Mouse (Mus musculus) hindlimb bud, embryonic 11.5 days (tissue): ENCODE measurements around the gene Rnf182.
A peak's percentile ranks its signal among the peaks of the same experiment; 100 is the strongest.

Experiments
- DNase-seq: peaks from one replicate; pipeline ENCODE4 v3.0.0-alpha.2; 2012; ENCODE audit warnings: low read depth, low spot score; ENCODE audit errors: extremely low spot score

Rnf182 gene

GRCm38 (mm10) chr13:43615577-43616254 is at the start of gene Rnf182:
Rnf182 (plus strand) TSS chr13:43615710.
- no peak for DNase-seq

DNA sequence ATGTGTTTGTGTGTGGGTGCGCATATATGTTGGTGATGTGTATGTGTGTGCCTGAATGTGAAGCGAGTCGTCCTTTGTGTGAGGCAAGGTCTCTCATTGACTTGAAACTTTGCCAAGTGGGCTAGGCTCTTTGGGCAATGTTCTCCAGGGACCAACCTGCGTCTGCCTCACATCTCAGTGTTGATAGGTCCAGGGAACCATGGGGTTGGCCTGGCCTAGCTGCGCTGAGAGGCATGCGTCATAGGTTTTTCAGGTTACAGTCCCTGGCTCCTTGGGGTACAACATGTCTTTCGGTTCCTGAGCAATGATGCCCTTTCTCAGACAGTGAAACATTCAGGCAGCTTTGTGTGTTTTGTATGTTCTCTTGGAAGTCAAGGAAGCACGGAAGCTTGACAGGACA is 49.3 kb upstream of the Rnf182 start:
- DNase-seq, result no peak

DNA sequence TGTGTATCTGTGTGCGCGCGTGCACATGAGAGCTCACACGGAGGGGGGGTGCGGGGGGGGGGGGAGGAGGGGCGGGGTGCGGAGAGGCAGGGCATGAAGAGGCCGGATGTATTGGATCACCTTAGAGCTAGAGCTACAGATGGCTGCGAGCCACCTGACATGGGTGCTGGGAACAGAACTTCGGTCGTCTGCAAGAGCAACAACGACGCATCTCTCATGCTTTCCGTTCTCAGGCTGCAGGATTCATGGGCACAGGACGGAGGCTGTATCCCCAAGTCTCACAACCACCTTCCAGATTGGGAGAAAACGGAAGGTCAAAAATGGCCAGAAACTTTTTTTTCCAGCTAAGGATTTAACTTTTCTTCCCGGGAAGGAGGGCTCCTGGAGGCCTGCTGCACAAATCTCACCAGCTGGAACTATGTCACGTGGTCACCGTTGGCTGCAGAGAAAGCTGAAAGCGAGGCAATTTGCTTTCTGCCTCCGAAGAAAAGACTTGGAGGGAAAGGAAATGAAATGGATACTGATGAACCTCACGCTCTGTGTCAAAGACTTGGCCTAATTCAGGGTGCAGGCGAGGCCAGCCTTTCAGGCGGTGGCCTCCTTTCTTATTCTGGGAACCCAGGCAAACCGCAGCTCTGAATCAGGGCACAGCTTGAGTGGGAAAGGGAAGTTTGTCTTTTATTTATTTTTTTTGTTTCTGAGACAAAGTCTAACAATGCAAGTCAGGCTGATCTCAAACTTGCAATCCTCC is 48.2 kb upstream of the Rnf182 start:
- no peak for DNase-seq

DNA sequence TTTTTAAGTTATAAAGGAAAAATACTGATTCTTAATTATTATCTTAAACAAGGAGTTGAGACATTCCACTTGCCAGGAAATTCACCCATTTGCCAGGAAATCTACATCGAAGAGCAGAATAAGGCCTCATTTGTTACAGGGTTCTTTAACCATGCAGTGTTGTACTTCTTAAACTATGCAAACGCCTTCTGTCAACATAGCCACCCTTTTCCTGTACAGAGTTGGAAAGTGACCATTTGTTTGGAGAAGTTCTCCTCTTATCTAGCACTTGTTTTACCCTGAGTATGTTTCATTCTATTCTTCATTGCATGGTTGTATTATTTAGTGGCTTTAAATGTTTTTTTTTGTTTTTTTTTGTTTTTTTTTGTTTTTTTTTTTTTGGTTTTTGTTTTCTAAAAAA is 41.5 kb upstream of the Rnf182 start:
- DNase-seq, result no peak

GRCm38 (mm10) chr13:43575431-43575830 is 40.1 kb upstream of the Rnf182 start:
- DNase-seq, result no peak

DNA sequence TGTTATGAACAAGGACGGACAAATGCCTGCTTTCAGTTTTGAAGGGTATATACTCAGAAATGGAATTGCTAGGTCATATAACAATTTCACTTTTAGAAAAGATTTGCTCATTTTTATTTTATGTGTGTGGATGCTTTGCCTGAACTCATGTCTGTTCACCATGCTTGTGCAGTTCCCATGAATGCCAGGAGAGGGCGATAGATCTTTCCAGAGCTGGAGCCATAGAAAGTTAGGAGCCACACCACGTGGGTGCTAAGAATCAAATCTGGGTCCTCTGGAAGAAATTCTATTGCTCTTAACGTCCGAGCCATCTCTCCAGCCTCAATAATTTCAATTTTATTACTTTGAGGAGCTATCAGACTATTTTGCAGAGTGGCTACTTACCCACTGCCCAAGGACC is 38.3 kb upstream of the Rnf182 start:
- no peak for DNase-seq

DNA sequence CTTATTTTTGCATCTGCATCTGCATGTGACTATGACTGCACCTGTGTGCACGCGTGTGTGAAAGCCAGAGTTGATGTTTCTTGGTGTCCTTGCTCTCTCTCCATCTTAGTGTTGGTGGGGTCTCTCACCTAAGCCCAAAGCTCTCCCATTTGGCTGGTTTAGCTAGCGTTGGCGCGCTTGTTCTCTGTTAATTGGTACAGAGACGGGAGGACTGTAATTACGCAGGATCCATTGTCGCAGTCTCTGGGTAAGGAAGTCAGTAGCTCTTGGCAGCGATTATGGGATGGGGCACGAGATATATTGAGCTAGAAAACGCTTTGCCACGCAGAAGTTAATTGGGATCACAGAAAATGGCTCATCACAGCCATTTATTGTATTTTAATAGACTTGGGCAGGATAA is 37.7 kb upstream of the Rnf182 start:
- DNase-seq, result no peak

- no peak for DNase-seq
Observed at GRCm38 (mm10) chr13:43579740-43580139, 35.8 kb upstream of the Rnf182 start.

GRCm38 (mm10) chr13:43580661-43581060 is 34.8 kb upstream of the Rnf182 start:
- DNase-seq, result no peak

DNA sequence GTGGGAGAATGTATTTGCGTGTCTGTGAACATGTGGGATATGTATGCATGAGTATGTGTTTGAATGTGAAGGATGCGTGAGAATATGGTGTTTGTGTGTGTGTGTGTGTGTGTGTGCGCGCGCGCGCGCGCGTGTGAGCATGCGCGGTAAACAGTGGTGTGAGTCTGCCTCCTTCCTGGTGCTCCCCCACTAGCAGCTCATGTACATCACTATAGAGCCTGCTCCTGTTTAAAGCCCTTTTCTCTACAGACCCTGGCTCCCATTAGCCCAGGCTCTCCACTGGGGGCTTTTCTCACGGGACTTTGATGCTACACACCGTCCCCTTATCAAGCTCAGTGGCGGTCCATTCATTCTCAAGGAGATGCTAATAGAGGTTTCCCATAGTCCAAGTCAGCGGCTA is 32.5 kb upstream of the Rnf182 start:
- no peak for DNase-seq

GRCm38 (mm10) chr13:43583504-43583903 is 32.0 kb upstream of the Rnf182 start:
- no peak for DNase-seq

DNA sequence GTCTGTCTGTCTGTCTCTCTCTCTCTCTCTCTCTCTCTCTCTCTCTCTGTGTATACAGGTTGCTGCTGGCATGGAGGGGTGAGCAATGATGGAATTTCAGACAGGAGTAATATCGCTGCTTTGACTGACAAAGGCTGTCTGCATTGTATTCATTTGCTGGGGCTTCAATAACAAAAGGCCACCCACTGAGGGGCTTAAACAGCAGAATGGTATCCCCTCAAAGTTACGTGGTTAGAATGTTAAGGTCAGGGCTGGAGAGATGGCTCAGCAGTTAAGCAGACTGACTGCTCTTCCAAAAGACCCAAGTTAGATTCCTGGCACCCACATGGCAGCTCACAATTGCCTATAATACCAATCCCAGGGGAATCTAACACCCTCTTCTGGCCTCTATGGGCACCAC is 30.2 kb upstream of the Rnf182 start:
- DNase-seq, result no peak

DNA sequence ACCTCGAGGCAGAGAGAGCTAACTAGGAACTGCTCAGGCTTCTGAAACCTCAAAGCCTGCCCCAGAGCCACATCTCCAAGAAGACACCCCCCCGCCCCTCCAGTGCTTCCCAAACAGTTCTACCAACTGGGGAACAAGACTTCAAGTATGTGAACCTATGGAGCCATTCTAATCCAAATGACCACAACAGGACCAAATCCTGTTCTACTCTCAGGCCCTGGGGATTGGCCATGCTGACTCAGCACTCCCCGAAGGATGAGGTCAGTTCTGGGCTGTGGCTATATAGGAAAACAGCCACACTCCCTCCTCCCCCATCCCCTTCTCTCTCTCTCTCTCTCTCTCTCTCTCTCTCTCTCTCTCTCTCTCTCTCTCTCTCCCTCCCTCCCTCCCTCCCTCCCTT is 28.5 kb upstream of the Rnf182 start:
- no peak for DNase-seq

DNA sequence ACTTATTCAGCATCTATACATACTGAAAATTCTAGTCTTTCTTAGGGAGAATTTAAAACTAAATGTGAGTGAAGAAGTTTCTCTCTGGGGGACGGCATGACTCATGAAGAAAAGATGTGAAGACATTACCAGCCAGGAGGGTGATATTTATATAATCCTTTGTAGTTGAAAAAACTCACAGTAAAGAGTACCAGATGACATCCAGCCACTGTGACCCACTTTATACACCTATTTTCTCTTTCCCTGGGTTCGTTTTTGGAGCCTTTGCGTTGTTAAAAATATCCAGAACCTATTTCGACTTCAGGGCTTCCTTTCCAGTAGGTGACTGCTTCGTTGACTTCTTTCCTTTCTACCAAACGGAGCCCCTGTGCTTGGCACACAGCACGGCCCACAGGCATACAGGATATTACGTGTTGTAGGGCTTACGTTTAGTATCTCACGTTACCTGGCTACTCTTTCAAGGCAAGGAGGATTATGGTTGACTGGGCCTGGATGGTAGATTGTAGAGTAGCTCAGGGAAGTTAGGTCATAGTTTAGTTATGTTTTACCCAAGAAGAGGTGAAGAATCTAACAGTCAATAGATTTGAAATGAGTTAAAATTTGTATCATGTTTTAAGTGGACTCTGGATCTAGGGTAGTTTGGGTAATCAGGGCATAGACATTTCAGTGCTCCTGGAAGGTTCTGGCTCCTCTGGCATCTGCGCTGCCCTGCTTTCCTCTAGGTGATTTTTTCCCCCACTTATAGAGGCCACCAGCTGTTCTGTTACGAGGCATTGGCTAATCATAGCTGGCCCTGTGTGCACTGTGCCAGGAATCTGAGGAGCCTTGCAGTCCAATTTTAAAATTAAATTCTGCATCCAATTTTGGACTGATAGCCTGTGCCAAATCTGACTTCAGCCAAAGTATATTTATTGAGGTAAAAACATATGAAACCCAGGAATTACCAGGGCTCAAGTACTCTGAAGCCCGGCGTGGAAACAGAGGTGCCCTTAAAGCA is 27.4 kb upstream of the Rnf182 start:
- DNase-seq, result no peak

- no peak for DNase-seq
Observed at GRCm38 (mm10) chr13:43591828-43592680, 23.5 kb upstream of the Rnf182 start.

- DNase-seq, result no peak
Observed at GRCm38 (mm10) chr13:43592681-43593068, 22.8 kb upstream of the Rnf182 start.

DNA sequence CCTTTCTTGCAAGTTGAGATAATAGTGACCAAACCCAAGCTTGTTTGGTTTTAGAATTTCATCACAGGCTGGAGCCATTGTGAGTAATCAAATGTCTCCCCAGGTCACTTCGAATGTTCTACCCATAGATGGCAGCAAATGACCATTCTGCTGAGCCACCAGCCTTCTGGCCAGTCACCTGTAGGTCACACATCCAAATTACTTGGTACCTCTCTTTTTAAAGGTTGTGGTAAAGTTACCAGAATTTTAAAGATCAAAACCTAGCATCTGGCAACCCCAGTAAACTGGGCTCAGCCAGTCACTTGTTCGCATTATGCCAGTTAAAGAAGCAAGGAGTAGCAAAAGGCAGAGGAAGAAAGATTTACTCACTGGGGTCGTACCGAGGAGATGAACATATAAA is 19.6 kb upstream of the Rnf182 start:
- peak; percentile 46 for DNase-seq

GRCm38 (mm10) chr13:43600967-43601366 is 14.5 kb upstream of the Rnf182 start:
- no peak for DNase-seq

DNA sequence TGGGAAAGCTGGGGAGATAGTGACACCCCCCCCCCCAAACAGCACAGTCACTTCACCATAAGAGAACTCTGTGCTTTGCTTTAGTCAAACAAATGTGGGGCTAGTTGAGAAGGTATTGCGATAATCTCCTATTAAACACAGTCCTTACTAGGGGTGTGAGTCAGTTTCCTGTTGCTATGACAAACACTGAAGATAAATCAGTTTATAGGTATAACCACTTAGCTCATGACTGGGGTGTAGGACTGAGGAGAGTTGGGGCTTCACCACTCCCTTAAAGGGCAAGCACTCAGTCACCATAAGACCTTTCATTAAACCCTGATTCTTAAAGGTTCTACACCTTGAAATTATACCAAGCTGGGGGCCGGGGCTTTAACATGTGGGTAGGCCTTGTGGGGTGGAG is 13.1 kb upstream of the Rnf182 start:
- DNase-seq, result no peak

DNA sequence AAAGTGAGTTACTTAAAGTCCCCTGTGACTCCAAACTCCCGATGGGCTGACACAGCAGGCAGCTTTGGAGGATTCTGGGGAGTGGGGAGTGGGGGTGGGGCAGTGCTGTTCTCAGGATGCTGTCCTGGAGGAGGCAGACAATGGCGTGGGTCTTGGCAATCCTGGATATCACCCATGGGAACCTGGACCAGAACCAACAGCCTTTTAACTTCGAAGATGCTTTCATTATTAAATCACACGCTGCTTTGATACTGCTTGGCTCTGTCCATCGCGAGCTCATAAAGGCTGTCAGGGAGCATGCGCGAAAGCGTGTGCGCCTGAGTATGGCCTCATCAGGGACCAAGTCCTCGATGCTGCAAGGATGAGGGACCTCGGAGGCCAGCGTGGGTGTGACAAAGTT is 12.5 kb upstream of the Rnf182 start:
- DNase-seq, result no peak

- no peak for DNase-seq
Observed at GRCm38 (mm10) chr13:43608854-43609253, 6.7 kb upstream of the Rnf182 start.
